25 mouse cellular contexts compared by ENCODE assay signal in genomic region chr3:92598429-92598828, GRCm38 (mm10). TPM values are rescaled to one million over a fixed set of nuclear protein-coding genes. Genes with fewer than 3 reads are reported as not detected.
"Had no signal": no experiment of that assay in that cellular context is flagged by ENCODE, and none has a peak within 500 bp of the region (broad histone marks: within the 10 kb centered on the region; RNA-seq: fewer than 3 reads in every experiment).

No protein-coding gene starts in this region.

- H3K4me3 ChIP-seq: neural tube, embryonic 12.5 days; neural tube, embryonic 13.5 days; neural tube, embryonic 15.5 days; stomach, embryonic 15.5 days had no signal

- H3K27me3 ChIP-seq: neural tube, embryonic 12.5 days; neural tube, embryonic 13.5 days; neural tube, embryonic 15.5 days; stomach, embryonic 15.5 days had no signal

- H3K4me2 ChIP-seq: neural tube, embryonic 12.5 days; neural tube, embryonic 13.5 days; neural tube, embryonic 15.5 days; stomach, embryonic 15.5 days had no signal

- H3K27ac ChIP-seq: neural tube, embryonic 12.5 days; neural tube, embryonic 13.5 days; neural tube, embryonic 15.5 days; stomach, embryonic 15.5 days; stomach, postnatal 0 days had no signal

- DNase-seq: retina, postnatal 1 day; right cerebral cortex, adult 18-20 months; right cerebral cortex, postnatal 14 days; right cerebral cortex, postnatal 25 days; right cerebral cortex, postnatal 4 days; spleen, adult 18-20 months; thymus, adult 18-20 months; thymus, adult 2 months; thymus, postnatal 25 days; thymus, postnatal 36 days; thymus, postnatal 4 days had no signal

- H3K9ac ChIP-seq: neural tube, embryonic 12.5 days; neural tube, embryonic 13.5 days; neural tube, embryonic 15.5 days; stomach, embryonic 15.5 days had no signal

- H3K36me3 ChIP-seq: neural tube, embryonic 12.5 days; neural tube, embryonic 13.5 days; neural tube, embryonic 15.5 days; stomach, embryonic 15.5 days had no signal

- H3K4me1 ChIP-seq: neural tube, embryonic 12.5 days; neural tube, embryonic 13.5 days; neural tube, embryonic 15.5 days; stomach, embryonic 15.5 days had no signal

- H3K9me3 ChIP-seq: neural tube, embryonic 12.5 days; stomach, embryonic 15.5 days had no signal

RNA-seq across cellular contexts. Expression of gene 2210017I01Rik, which starts 8.9 kb away (rescaled TPM):
- polyA plus RNA-seq: neural tube, embryonic 11.5 days; neural tube, embryonic 12.5 days; neural tube, embryonic 13.5 days; neural tube, embryonic 14.5 days; neural tube, embryonic 15.5 days; small intestine, adult 2 months; spleen, adult 2 months; stomach, embryonic 14.5 days; stomach, embryonic 15.5 days; stomach, embryonic 16.5 days; thymus, postnatal 0 days; urinary bladder, adult 2 months had no signal

RNA-seq across cellular contexts. Expression of gene Smcp, which starts 9.6 kb away (rescaled TPM):
- polyA plus RNA-seq: neural tube, embryonic 11.5 days; neural tube, embryonic 12.5 days; neural tube, embryonic 13.5 days; neural tube, embryonic 14.5 days; neural tube, embryonic 15.5 days; spleen, adult 2 months; stomach, embryonic 14.5 days; stomach, postnatal 0 days had no signal

RNA-seq across cellular contexts. Expression of gene Lce6a, which starts 23.0 kb away (rescaled TPM):
- polyA plus RNA-seq: neural tube, embryonic 11.5 days; neural tube, embryonic 12.5 days; neural tube, embryonic 13.5 days; neural tube, embryonic 14.5 days; neural tube, embryonic 15.5 days; small intestine, adult 2 months; spleen, adult 2 months; stomach, embryonic 14.5 days; stomach, embryonic 15.5 days; stomach, embryonic 16.5 days; thymus, adult 2 months; thymus, postnatal 0 days had no signal

RNA-seq across cellular contexts. Expression of gene Ivl, which starts 24.9 kb away (rescaled TPM):
- polyA plus RNA-seq: neural tube, embryonic 11.5 days; neural tube, embryonic 13.5 days; neural tube, embryonic 14.5 days; neural tube, embryonic 15.5 days; small intestine, adult 2 months; spleen, adult 2 months had no signal

RNA-seq across cellular contexts. Expression of gene Lce1a1, which starts 49.7 kb away (rescaled TPM):
- polyA plus RNA-seq: neural tube, embryonic 11.5 days; neural tube, embryonic 12.5 days; neural tube, embryonic 13.5 days; neural tube, embryonic 14.5 days; neural tube, embryonic 15.5 days; small intestine, adult 2 months; spleen, adult 2 months; stomach, embryonic 14.5 days; stomach, embryonic 15.5 days; testis, adult 2 months; urinary bladder, adult 2 months had no signal
